Mouse (Mus musculus) brain, embryonic 14.5 days (tissue): ENCODE results near the gene Schip1. TPM values are rescaled to one million over a fixed set of nuclear protein-coding genes. Genes with fewer than 3 reads are reported as not detected.
A peak's percentile ranks its signal among the peaks of the same experiment; 100 is the strongest.

ENCODE experiments used
- DNase-seq: peaks from one replicate; pipeline ENCODE4 v3.0.0-alpha.2; 2011; ENCODE audit warnings: low read depth
- CTCF ChIP-seq: fragments of 200-500 bp; IDR thresholded peaks from 2 replicates; pipeline ENCODE4 v1.5.1; 2012; ENCODE audit warnings: inconsistent platforms, mild to moderate bottlenecking, moderate library complexity, borderline replicate concordance; ENCODE audit not compliant: insufficient read depth, insufficient read length; ENCODE audit errors: extremely low read depth
- POLR2A ChIP-seq: fragments of 200-500 bp; IDR thresholded peaks from 2 replicates; pipeline ENCODE4 v1.6.1; 2012; ENCODE audit warnings: mild to moderate bottlenecking, inconsistent platforms, borderline replicate concordance; ENCODE audit not compliant: poor library complexity, insufficient read depth, insufficient read length, severe bottlenecking; ENCODE audit errors: extremely low read depth
- polyA plus RNA-seq: library from polyadenylated mRNA; depleted of rRNA; stranded (reverse); fragments of >200 nt; gene quantifications from 2 replicates; pipeline ENCODE4 v1.2.3, GENCODE M21; 2012

Schip1 gene
- polyA plus RNA-seq, 1 experiment = 80.7 TPM

- peak; percentile 92 for DNase-seq
- TF ChIP-seq POLR2A = no peak
These were observed 74.4 kb downstream of the Schip1 start for GRCm38 (mm10) chr3:68138833-68139627.

GRCm38 (mm10) chr3:68150688-68151087 lies 86.1 kb downstream of the Schip1 start:
- DNase-seq = no peak
- TF ChIP-seq CTCF (no peak), POLR2A (no peak)

- TF ChIP-seq CTCF (no peak), POLR2A (no peak)
- no peak for DNase-seq
These were observed 95.6 kb downstream of the Schip1 start for GRCm38 (mm10) chr3:68160175-68160574.

GRCm38 (mm10) chr3:68160760-68161159 lies 96.2 kb downstream of the Schip1 start:
- no peak for TF ChIP-seq POLR2A
- TF ChIP-seq CTCF = no peak
- DNase-seq = no peak

- TF ChIP-seq CTCF = no peak
- no peak for TF ChIP-seq POLR2A
- peak; percentile 52 for DNase-seq
These were observed 113.6 kb downstream of the Schip1 start for GRCm38 (mm10) chr3:68178248-68178647.

- TF ChIP-seq POLR2A (no peak), CTCF (no peak)
- DNase-seq = no peak
These were observed 122.9 kb downstream of the Schip1 start for GRCm38 (mm10) chr3:68187471-68187870.

GRCm38 (mm10) chr3:68189100-68189499 lies 124.5 kb downstream of the Schip1 start:
- no peak for DNase-seq
- TF ChIP-seq POLR2A = no peak
- TF ChIP-seq CTCF = no peak

GRCm38 (mm10) chr3:68196933-68197332 lies 132.3 kb downstream of the Schip1 start:
- TF ChIP-seq CTCF (no peak), POLR2A (no peak)
- peak; percentile 74 for DNase-seq

- DNase-seq = peak; percentile 83
- TF ChIP-seq POLR2A = no peak
- TF ChIP-seq CTCF = no peak
These were observed 136.6 kb downstream of the Schip1 start for GRCm38 (mm10) chr3:68201214-68201613.

GRCm38 (mm10) chr3:68202162-68202902 lies 137.7 kb downstream of the Schip1 start:
- TF ChIP-seq CTCF = no peak
- TF ChIP-seq POLR2A = no peak
- peak; percentile 81 for DNase-seq

- peak; percentile 54 for DNase-seq
- TF ChIP-seq POLR2A = no peak
These were observed 139.4 kb downstream of the Schip1 start for GRCm38 (mm10) chr3:68203934-68204467.
